ENCODE assay signal across 9 mouse cellular contexts in the genomic region with DNA sequence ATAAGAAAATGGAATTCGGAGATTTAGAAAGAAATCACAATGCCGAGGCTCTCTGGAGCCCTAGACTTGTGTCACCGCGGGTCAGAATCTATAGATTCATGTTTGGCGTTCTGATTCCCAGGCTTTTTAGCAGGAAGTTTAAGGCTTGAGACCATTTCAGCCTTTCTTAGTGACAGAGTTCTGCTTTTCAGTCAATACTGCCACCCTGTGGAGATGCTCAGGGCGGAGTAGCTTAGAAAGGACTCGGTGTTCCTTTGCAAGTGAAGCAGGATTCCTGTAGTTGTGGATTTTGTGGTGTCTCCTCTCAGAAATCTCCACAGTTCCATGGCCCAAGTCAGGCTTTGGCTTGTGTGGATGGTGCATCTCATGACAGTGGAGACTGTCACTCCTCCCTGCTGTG. TPM values are rescaled to one million over a fixed set of nuclear protein-coding genes. Genes with fewer than 3 reads are reported as not detected.
DNase-seq lines count a peak whose midpoint lies in the region; ATAC-seq and TF ChIP-seq lines count a peak whose summit lies in the region.
"Had no signal": no experiment of that assay in that cellular context is flagged by ENCODE, and none has a peak within 500 bp of the region (broad histone marks: within the 10 kb centered on the region; RNA-seq: fewer than 3 reads in every experiment).

No protein-coding gene starts in this region.

- no peak for ATAC-seq in liver, embryonic 11.5 days (replicated peaks; ENCODE audit: low FRiP score)
- ATAC-seq in hindbrain, postnatal 0 days: 0 out of 2 replicates have a peak, but pooled peaks have one; percentile 56
- ATAC-seq in megakaryocyte progenitor cell, adult 5-6 weeks (replicated peaks; ENCODE audit: poor library complexity): 0 out of 2 replicates have a peak, but pooled peaks have one; percentile 32
- ATAC-seq in erythroid progenitor cell, adult 5-6 weeks (replicated peaks; ENCODE audit: low FRiP score, poor library complexity, severe bottlenecking): no peak

- peak; percentile 68 for DNase-seq in adrenal gland, postnatal 10 days
- no peak for DNase-seq in adrenal gland, postnatal 4 days (ENCODE audit: low spot score in 2 of 2)
- peak; percentile 50 for DNase-seq in liver
- DNase-seq in liver, embryonic 11.5 days (ENCODE audit: low spot score): no peak
- peak; percentile 42 for DNase-seq in brain, embryonic 18.5 days (ENCODE audit: low read depth, low spot score)
- DNase-seq in hindbrain, postnatal 0 days (ENCODE audit: low spot score): peak; percentile 89

- H3K9ac ChIP-seq in liver, embryonic 11.5 days (ENCODE audit: low read depth, low read length): no peak overlapping the region
- H3K9ac ChIP-seq in hindbrain, postnatal 0 days (replicated peaks; ENCODE audit: low read length): no peak overlapping the region
- H3K9ac ChIP-seq: limb, embryonic 13.5 days had no signal

- H3K4me3 ChIP-seq in liver, embryonic 11.5 days (ENCODE audit: low read depth, low read length): no peak overlapping the region
- no peak overlapping the region for H3K4me3 ChIP-seq in hindbrain, postnatal 0 days (ENCODE audit: low read length)
- H3K4me3 ChIP-seq: limb, embryonic 13.5 days had no signal

- H3K36me3 ChIP-seq in liver, embryonic 11.5 days (ENCODE audit: control insufficient read depth, insufficient read depth, low read length): no peaks in the 10 kb centered on the region
- H3K36me3 ChIP-seq in hindbrain, postnatal 0 days (ENCODE audit: insufficient read depth, low read length): no peaks in the 10 kb centered on the region
- H3K36me3 ChIP-seq: limb, embryonic 13.5 days had no signal

- H3K4me2 ChIP-seq in liver, embryonic 11.5 days: no peak overlapping the region
- H3K4me2 ChIP-seq in hindbrain, postnatal 0 days (ENCODE audit: low read depth, low read length): no peak overlapping the region
- H3K4me2 ChIP-seq: limb, embryonic 13.5 days had no signal

- H3K9me3 ChIP-seq in liver, embryonic 11.5 days (ENCODE audit: control insufficient read depth, low read length): no peaks in the 10 kb centered on the region
- no peaks in the 10 kb centered on the region for H3K9me3 ChIP-seq in hindbrain, postnatal 0 days (ENCODE audit: low read length)
- H3K9me3 ChIP-seq: limb, embryonic 13.5 days had no signal

- H3K27me3 ChIP-seq in liver, embryonic 11.5 days (replicated peaks; ENCODE audit: control insufficient read depth, insufficient read depth, low read length): peaks cover 76% of the 10 kb centered on the region
- H3K27me3 ChIP-seq in hindbrain, postnatal 0 days (ENCODE audit: insufficient read depth, low read length): peaks cover 36% of the 10 kb centered on the region

- no peaks in the 10 kb centered on the region for H3K4me1 ChIP-seq in liver, embryonic 11.5 days (replicated peaks; ENCODE audit: control insufficient read depth, insufficient read depth, low read length)
- no peaks in the 10 kb centered on the region for H3K4me1 ChIP-seq in hindbrain, postnatal 0 days (ENCODE audit: insufficient read depth, low read length)
- H3K4me1 ChIP-seq: limb, embryonic 13.5 days had no signal

- H3K27ac ChIP-seq in liver, embryonic 11.5 days (ENCODE audit: low read depth, low read length): no peak overlapping the region
- no peak overlapping the region for H3K27ac ChIP-seq in hindbrain, postnatal 0 days
- H3K27ac ChIP-seq: limb, embryonic 13.5 days had no signal

- TF ChIP-seq CTCF in hindbrain, postnatal 0 days (IDR thresholded peaks at IDR 0.05; ENCODE audit: low read depth): peak; percentile 89

- 15% methylated on average over 7 of the region's 7 CpGs for WGBS in liver, embryonic 11.5 days
- WGBS in hindbrain, postnatal 0 days: 17% methylated on average over 7 of the region's 7 CpGs

RNA-seq across cellular contexts. Expression of a gene that starts 7.4 kb away (rescaled TPM):
- not detected for total RNA-seq in adrenal gland, postnatal 10 days (2021)
- not detected for total RNA-seq in adrenal gland, postnatal 4 days (2021)
- polyA plus RNA-seq in liver, embryonic 11.5 days (2014; fragmentation: Nextera tagmentation; extraction: Ambion mirVana): not detected in 2 replicates
- 0.61 and 0.68 TPM in 2 replicates for total RNA-seq in hindbrain, postnatal 0 days (2014; rRNA removed)
- 0.31 and 0.44 TPM in 2 replicates for polyA plus RNA-seq in hindbrain, postnatal 0 days (2015; fragmentation: Nextera tagmentation; extraction: Ambion mirVana)
- total RNA-seq in megakaryocyte progenitor cell, adult 5-6 weeks (2015): not detected in 2 replicates
- not detected in 2 replicates for total RNA-seq in megakaryocyte progenitor cell, adult 5-6 weeks (2017)
- total RNA-seq in erythroid progenitor cell, adult 5-6 weeks (2015; ENCODE audit: low replicate concordance): not detected in 2 replicates
- total RNA-seq in erythroid progenitor cell, adult 5-6 weeks (2017; ENCODE audit: low replicate concordance): not detected in 2 replicates

RNA-seq across cellular contexts. Expression of a gene that starts 8.8 kb away (rescaled TPM):
- 1 to 10 TPM; 1.7 to 3.5 TPM for total RNA-seq in adrenal gland, postnatal 10 days (2021)
- 1 to 10 TPM; 1.9 to 2.5 TPM for total RNA-seq in adrenal gland, postnatal 4 days (2021)
- polyA plus RNA-seq in liver, embryonic 11.5 days (2014; fragmentation: Nextera tagmentation; extraction: Ambion mirVana): 0.56 and 0.82 TPM in 2 replicates
- 2.8 and 4.5 TPM in 2 replicates for total RNA-seq in hindbrain, postnatal 0 days (2014; rRNA removed)
- polyA plus RNA-seq in hindbrain, postnatal 0 days (2015; fragmentation: Nextera tagmentation; extraction: Ambion mirVana): 2.1 and 2.3 TPM in 2 replicates
- total RNA-seq in megakaryocyte progenitor cell, adult 5-6 weeks (2015): not detected in 2 replicates
- not detected in 2 replicates for total RNA-seq in megakaryocyte progenitor cell, adult 5-6 weeks (2017)
- total RNA-seq in erythroid progenitor cell, adult 5-6 weeks (2015; ENCODE audit: low replicate concordance): not detected in 2 replicates
- total RNA-seq in erythroid progenitor cell, adult 5-6 weeks (2017; ENCODE audit: low replicate concordance): not detected in 2 replicates

Comparison
In these comparisons a context has a peak if more than half of its experiments do, and no peak if none do; other contexts are left out.
1. DNase-seq: peak in adrenal gland, postnatal 10 days (single experiment), liver (single experiment), brain, embryonic 18.5 days (single experiment) and hindbrain, postnatal 0 days (single experiment); none in adrenal gland, postnatal 4 days (0 of 2) and liver, embryonic 11.5 days (single experiment).
2. ATAC-seq: peak in hindbrain, postnatal 0 days (single experiment) and megakaryocyte progenitor cell, adult 5-6 weeks (single experiment); none in liver, embryonic 11.5 days (single experiment) and erythroid progenitor cell, adult 5-6 weeks (single experiment).